Mouse (Mus musculus) C2C12 (cell line): ENCODE measurements at regions not wholly inside any gene's neighbourhood (a gene's known extent, or its start where the extent isn't known, plus 50 kb on each side); places are given as distances from the start of the nearest gene placed in this dataset.

Experiments
- CEBPB ChIP-seq: IDR thresholded peaks from one replicate; pipeline ENCODE4 v1.6.1; 2011; ENCODE audit warnings: low read depth, mild to moderate bottlenecking, control low read depth, moderate library complexity
- CTCF ChIP-seq: IDR thresholded peaks from one replicate; pipeline ENCODE4 v1.5.1; 2011; ENCODE audit not compliant: control insufficient read depth, insufficient read depth, insufficient read length
- FOSL1 ChIP-seq: IDR thresholded peaks from one replicate; pipeline ENCODE4 v1.8.0; 2011; ENCODE audit warnings: mild to moderate bottlenecking, low read length; ENCODE audit not compliant: poor library complexity, insufficient read depth, severe bottlenecking
- MAX ChIP-seq: IDR thresholded peaks from one replicate; pipeline ENCODE4 v1.6.1; 2011; ENCODE audit warnings: mild to moderate bottlenecking, control low read depth
- MYOD1 ChIP-seq: IDR thresholded peaks from one replicate; pipeline ENCODE4 v1.6.1; 2011; ENCODE audit warnings: low read depth; ENCODE audit not compliant: control insufficient read depth, insufficient read length
- MYOG ChIP-seq: IDR thresholded peaks from one replicate; pipeline ENCODE4 v1.6.1; 2011; ENCODE audit not compliant: control insufficient read depth, insufficient read length; ENCODE audit errors: extremely low read depth
- USF1 ChIP-seq: IDR thresholded peaks from one replicate; pipeline ENCODE4 v1.6.1; 2011; ENCODE audit warnings: low read depth, mild to moderate bottlenecking, control low read depth, moderate library complexity

- TF ChIP-seq CTCF (no peak), MAX (no peak), USF1 (no peak), CEBPB (no peak), FOSL1 (no peak), MYOD1 (no peak), MYOG (no peak)
Observed at GRCm38 (mm10) chr11:17853832-17854231, 99.8 kb downstream of the Etaa1 start.
